Mouse (Mus musculus) lung, postnatal 0 days (tissue): ENCODE measurements around the gene Rnase11. TPM values are rescaled to one million over a fixed set of nuclear protein-coding genes. Genes with fewer than 3 reads are reported as not detected.

Source experiments
- ATAC-seq: fragments of 200-750 bp; cut with Nextera tagmentation; 2 replicates; pipeline ENCODE4 v1.8.0; 2017; ENCODE audit warnings: moderate library complexity
- DNase-seq: peaks from one replicate; pipeline ENCODE4 v3.0.0-alpha.2; 2016; ENCODE audit warnings: low spot score
- H3K27ac ChIP-seq: fragments of 300-500 bp; sonication (generic); 2 replicates; pipeline ENCODE4 v1.5.1; 2014; ENCODE audit warnings: antibody characterized with exemption, mild to moderate bottlenecking, low read length, mixed read lengths
- H3K27me3 ChIP-seq: fragments of 300-500 bp; sonication (generic); replicated peaks from 2 replicates; pipeline ENCODE4 v1.6.1; 2014; ENCODE audit warnings: low read length, mixed read lengths; ENCODE audit not compliant: insufficient read depth
- H3K36me3 ChIP-seq: fragments of 300-500 bp; sonication (generic); 2 replicates; pipeline ENCODE4 v1.6.1; 2014; ENCODE audit warnings: low read length, mixed read lengths; ENCODE audit not compliant: insufficient read depth
- H3K4me1 ChIP-seq: fragments of 300-500 bp; sonication (generic); 2 replicates; pipeline ENCODE4 v1.6.1; 2014; ENCODE audit warnings: antibody characterized with exemption, low read depth, low read length, mixed read lengths; ENCODE audit not compliant: insufficient read depth
- H3K4me2 ChIP-seq: fragments of 300-500 bp; sonication (generic); replicated peaks from 2 replicates; pipeline ENCODE4 v1.6.1; 2014; ENCODE audit warnings: low read depth, mild to moderate bottlenecking, low read length, moderate library complexity, mixed read lengths
- H3K4me3 ChIP-seq: fragments of 300-500 bp; sonication (generic); 2 replicates; pipeline ENCODE4 v1.5.1; 2014; ENCODE audit warnings: low read depth, low read length
- H3K9ac ChIP-seq: fragments of 300-500 bp; sonication (generic); replicated peaks from 2 replicates; pipeline ENCODE4 v1.6.1; 2014; ENCODE audit warnings: low read depth, mild to moderate bottlenecking
- H3K9me3 ChIP-seq: fragments of 300-500 bp; sonication (generic); 2 replicates; pipeline ENCODE4 v1.6.1; 2016; ENCODE audit warnings: low read length, mixed read lengths
- CTCF ChIP-seq: IDR thresholded peaks from 2 replicates; pipeline ENCODE4 v1.5.1; 2016; ENCODE audit warnings: antibody characterized with exemption, mild to moderate bottlenecking
- EP300 ChIP-seq: IDR thresholded peaks from 2 replicates; pipeline ENCODE4 v1.6.1; 2016; ENCODE audit warnings: antibody characterized with exemption, mild to moderate bottlenecking, control low read depth
- WGBS: fragments of 180-500 bp; shearing (Covaris S2); extraction: QIAGEN DNeasy Blood & Tissue Kit; methylation state at CpG from one replicate; pipeline ENCODE4 v1.1.7; 2014; 5-methylcytosine and 5-hydroxymethylcytosine counted together
- polyA plus RNA-seq: library from polyadenylated mRNA; unstranded; fragments of >200 nt; fragmentation: Nextera tagmentation; extraction: Ambion mirVana; gene quantifications from 2 replicates; pipeline ENCODE4 v1.2.1, GENCODE M21; 2015

Gene Rnase11
- polyA plus RNA-seq, 1 experiment from 2014 or later: not detected

- peak; percentile 67 for DNase-seq
- no peaks in the 10 kb centered on the region for H3K36me3 ChIP-seq
- H3K9ac ChIP-seq: peak overlapping the region; percentile 23; the same call in 1 of the 2 replicates
- H3K27me3 ChIP-seq: no peaks in the 10 kb centered on the region
- peak overlapping the region; percentile 46 for H3K4me3 ChIP-seq
- no peaks in the 10 kb centered on the region; the same call in 1 of the 2 replicates for H3K4me1 ChIP-seq
- ATAC-seq: peak; percentile 65
- H3K4me2 ChIP-seq: peak overlapping the region; percentile 69
- WGBS: 3% methylated on average over 38 of the region's 40 CpGs
- H3K27ac ChIP-seq: no peak overlapping the region
- no peaks in the 10 kb centered on the region for H3K9me3 ChIP-seq
- TF ChIP-seq CTCF: no peak
- TF ChIP-seq EP300: no peak
These were observed 32.9 kb upstream of the Rnase11 start for GRCm38 (mm10) chr14:51082599-51083581.

- Histone ChIP-seq H3K4me1 (no peaks in the 10 kb centered on the region; the same call in 1 of the 2 replicates), H3K36me3 (no peaks in the 10 kb centered on the region), H3K27ac (no peak overlapping the region), H3K4me3 (no peak overlapping the region), H3K4me2 (no peak overlapping the region), H3K27me3 (no peaks in the 10 kb centered on the region), H3K9ac (no peak overlapping the region), H3K9me3 (no peaks in the 10 kb centered on the region)
- WGBS: 86% methylated on average over 2 of the region's 2 CpGs
- DNase-seq (no peak), ATAC-seq (no peak)
- TF ChIP-seq EP300 (no peak), CTCF (no peak)
These were observed 31.1 kb upstream of the Rnase11 start for GRCm38 (mm10) chr14:51081035-51081434.

DNA sequence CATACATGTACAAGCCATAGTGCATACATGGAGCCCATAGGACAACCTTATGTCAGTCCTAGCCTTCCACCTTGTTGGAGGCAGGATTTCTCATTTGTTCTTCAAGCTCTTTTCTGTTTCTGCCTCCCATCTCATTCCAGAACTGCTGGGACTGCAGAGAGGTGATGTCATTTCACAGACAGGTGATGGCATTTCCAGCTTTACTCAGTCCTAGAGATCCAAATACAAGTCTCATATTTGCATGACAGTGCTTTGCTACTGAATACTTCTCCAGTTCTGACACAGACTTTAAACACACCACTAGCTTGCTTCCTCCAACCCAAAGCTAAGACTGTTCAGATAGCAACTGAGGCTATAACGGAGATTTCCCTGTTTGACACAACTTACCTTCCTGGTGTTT is 29.2 kb upstream of the Rnase11 start:
- H3K9ac ChIP-seq: no peak overlapping the region
- 83% methylated on average over 1 of the region's 1 CpGs for WGBS
- TF ChIP-seq EP300: no peak
- TF ChIP-seq CTCF: no peak
- no peak overlapping the region for H3K4me3 ChIP-seq
- no peaks in the 10 kb centered on the region; the same call in 1 of the 2 replicates for H3K4me1 ChIP-seq
- ATAC-seq: no peak
- H3K9me3 ChIP-seq: no peaks in the 10 kb centered on the region
- DNase-seq: no peak
- H3K36me3 ChIP-seq: no peaks in the 10 kb centered on the region
- no peak overlapping the region for H3K27ac ChIP-seq
- H3K4me2 ChIP-seq: no peak overlapping the region
- H3K27me3 ChIP-seq: no peaks in the 10 kb centered on the region

DNA sequence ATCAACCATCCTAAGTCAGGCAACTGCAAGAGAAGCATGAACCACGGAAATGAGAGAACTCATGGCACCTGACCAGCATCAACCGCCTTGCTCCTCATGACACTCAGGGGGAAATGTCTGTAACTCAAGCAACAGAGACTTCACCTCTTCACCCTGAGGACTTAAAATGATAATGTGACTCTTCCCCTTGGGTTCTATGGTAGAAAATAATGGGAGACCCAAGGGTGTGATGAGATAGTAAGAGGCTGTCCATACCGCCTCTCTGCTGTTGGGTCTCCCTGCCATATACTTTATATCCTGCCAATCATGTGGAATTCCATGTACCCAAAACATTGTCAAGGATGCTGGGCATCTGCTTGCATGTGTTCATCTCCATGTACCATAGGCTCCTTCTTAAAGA is 24.4 kb upstream of the Rnase11 start, which contains the start of gene Olfr750:
Gene Olfr750, minus strand, starts transcription at position 101 of the 400 bp plus-strand sequence.
- Histone ChIP-seq H3K9ac (no peak within 1 kb of the TSS), H3K4me3 (no peak within 1 kb of the TSS), H3K27ac (no peak within 1 kb of the TSS), H3K4me1 (no peaks in the 10 kb centered on the region), H3K4me2 (no peak within 1 kb of the TSS), H3K36me3 (no peaks in the 10 kb centered on the region), H3K27me3 (no peaks in the 10 kb centered on the region), H3K9me3 (no peaks in the 10 kb centered on the region)
- DNase-seq: no peak
- no peak for ATAC-seq
- 83% methylated on average over 3 of the region's 3 CpGs for WGBS
- no peak for TF ChIP-seq CTCF
- TF ChIP-seq EP300: no peak

GRCm38 (mm10) chr14:51069617-51070016 is 19.7 kb upstream of the Rnase11 start:
- H3K27me3 ChIP-seq: no peaks in the 10 kb centered on the region
- no peaks in the 10 kb centered on the region for H3K9me3 ChIP-seq
- no peaks in the 10 kb centered on the region for H3K4me1 ChIP-seq
- ATAC-seq (no peak), DNase-seq (peak; percentile 68)
- H3K36me3 ChIP-seq: no peaks in the 10 kb centered on the region
- H3K27ac ChIP-seq: no peak overlapping the region
- no peak overlapping the region for H3K9ac ChIP-seq
- H3K4me2 ChIP-seq: no peak overlapping the region
- no peak overlapping the region for H3K4me3 ChIP-seq
- no peak for TF ChIP-seq EP300
- peak; percentile 56 for TF ChIP-seq CTCF
- WGBS: 87% methylated on average over 2 of the region's 2 CpGs

- H3K9me3 ChIP-seq: no peaks in the 10 kb centered on the region
- ATAC-seq: no peak
- H3K4me1 ChIP-seq: no peaks in the 10 kb centered on the region
- H3K4me2 ChIP-seq: no peak overlapping the region
- no peaks in the 10 kb centered on the region for H3K36me3 ChIP-seq
- H3K27me3 ChIP-seq: no peaks in the 10 kb centered on the region
- WGBS: 56% methylated on average over 5 of the region's 5 CpGs
- H3K27ac ChIP-seq: no peak overlapping the region
- DNase-seq: no peak
- H3K4me3 ChIP-seq: no peak overlapping the region
- TF ChIP-seq EP300 (no peak), CTCF (no peak)
- H3K9ac ChIP-seq: no peak overlapping the region
These were observed 19.0 kb upstream of the Rnase11 start for GRCm38 (mm10) chr14:51068956-51069355.
